Mouse (Mus musculus) lung, postnatal 0 days (tissue): Measurements from ENCODE around the gene Knstrn.

Experiments
- CTCF ChIP-seq: IDR thresholded peaks from 2 replicates; pipeline ENCODE4 v1.5.1; 2016; ENCODE audit warnings: antibody characterized with exemption, mild to moderate bottlenecking
- EP300 ChIP-seq: IDR thresholded peaks from 2 replicates; pipeline ENCODE4 v1.6.1; 2016; ENCODE audit warnings: antibody characterized with exemption, mild to moderate bottlenecking, control low read depth

GRCm38 (mm10) chr2:118835115-118835514 is 21.3 kb downstream of the Knstrn start:
- TF ChIP-seq CTCF (no peak), EP300 (no peak)
